Mouse (Mus musculus): Measurements from ENCODE around the gene Sfxn2.

Gene Sfxn2

GRCm38 (mm10) chr19:46599375-46600256 is 26.5 kb downstream of the Sfxn2 start:
- H3K27me3 ChIP-seq (ENCODE audit: control insufficient read depth, insufficient read depth, low read length, poor library complexity, severe bottlenecking): no peaks in the 10 kb centered on the region
- H3K36me3 ChIP-seq (ENCODE audit: control insufficient read depth, insufficient read depth, low read length, poor library complexity, severe bottlenecking): no peaks in the 10 kb centered on the region
- no peak for DNase-seq (ENCODE audit: low read depth, low spot score)

- H3K27me3 ChIP-seq (ENCODE audit: control insufficient read depth, insufficient read depth, low read length, poor library complexity, severe bottlenecking): no peaks in the 10 kb centered on the region
- no peak for DNase-seq (ENCODE audit: low read depth, low spot score)
- no peaks in the 10 kb centered on the region for H3K36me3 ChIP-seq (ENCODE audit: control insufficient read depth, insufficient read depth, low read length, poor library complexity, severe bottlenecking)
These were observed 27.2 kb downstream of the Sfxn2 start for GRCm38 (mm10) chr19:46600371-46600770.

- H3K36me3 ChIP-seq (ENCODE audit: control insufficient read depth, insufficient read depth, low read length, poor library complexity, severe bottlenecking): no peaks in the 10 kb centered on the region
- no peak for DNase-seq (ENCODE audit: low read depth, low spot score)
These were observed 28.3 kb downstream of the Sfxn2 start for GRCm38 (mm10) chr19:46601491-46601890.

GRCm38 (mm10) chr19:46602406-46602805 is 29.2 kb downstream of the Sfxn2 start:
- H3K36me3 ChIP-seq (ENCODE audit: control insufficient read depth, insufficient read depth, low read length, poor library complexity, severe bottlenecking): 0 out of 2 replicates have a peak, but pooled peaks cover 3% of the 10 kb centered on the region
- no peak for DNase-seq (ENCODE audit: low read depth, low spot score)
- no peaks in the 10 kb centered on the region for H3K27me3 ChIP-seq (ENCODE audit: control insufficient read depth, insufficient read depth, low read length, poor library complexity, severe bottlenecking)

More at GRCm38 (mm10) chr19:46601491-46601890, 28.3 kb downstream of the Sfxn2 start:
- H3K27me3 ChIP-seq (ENCODE audit: control insufficient read depth, insufficient read depth, low read length, poor library complexity, severe bottlenecking): no peaks in the 10 kb centered on the region

GRCm38 (mm10) chr19:46606718-46607117 is 33.6 kb downstream of the Sfxn2 start:
- Histone ChIP-seq H3K27me3 (ENCODE audit: control insufficient read depth, insufficient read depth, low read length, poor library complexity, severe bottlenecking) (no peaks in the 10 kb centered on the region), H3K36me3 (ENCODE audit: control insufficient read depth, insufficient read depth, low read length, poor library complexity, severe bottlenecking) (0 out of 2 replicates have a peak, but pooled peaks cover 3% of the 10 kb centered on the region)
- DNase-seq (ENCODE audit: low read depth, low spot score): peak; percentile 26

- DNase-seq (ENCODE audit: low read depth, low spot score): peak; percentile 32
- Histone ChIP-seq H3K36me3 (ENCODE audit: control insufficient read depth, insufficient read depth, low read length, poor library complexity, severe bottlenecking) (0 out of 2 replicates have a peak, but pooled peaks cover 3% of the 10 kb centered on the region), H3K27me3 (ENCODE audit: control insufficient read depth, insufficient read depth, low read length, poor library complexity, severe bottlenecking) (no peaks in the 10 kb centered on the region)
These were observed 34.3 kb downstream of the Sfxn2 start for GRCm38 (mm10) chr19:46607424-46607823.

GRCm38 (mm10) chr19:46608158-46608557 is 35.0 kb downstream of the Sfxn2 start:
- Histone ChIP-seq H3K27me3 (ENCODE audit: control insufficient read depth, insufficient read depth, low read length, poor library complexity, severe bottlenecking) (no peaks in the 10 kb centered on the region), H3K36me3 (ENCODE audit: control insufficient read depth, insufficient read depth, low read length, poor library complexity, severe bottlenecking) (peaks cover 5% of the 10 kb centered on the region; the same call in 1 of the 2 replicates)
- no peak for DNase-seq (ENCODE audit: low read depth, low spot score)

- Histone ChIP-seq H3K27me3 (ENCODE audit: control insufficient read depth, insufficient read depth, low read length, poor library complexity, severe bottlenecking) (no peaks in the 10 kb centered on the region), H3K36me3 (ENCODE audit: control insufficient read depth, insufficient read depth, low read length, poor library complexity, severe bottlenecking) (peaks cover 4% of the 10 kb centered on the region)
- no peak for DNase-seq (ENCODE audit: low read depth, low spot score)
These were observed 43.2 kb downstream of the Sfxn2 start for GRCm38 (mm10) chr19:46616378-46616777.

GRCm38 (mm10) chr19:46617361-46617760 is 44.2 kb downstream of the Sfxn2 start:
- H3K36me3 ChIP-seq (ENCODE audit: control insufficient read depth, insufficient read depth, low read length, poor library complexity, severe bottlenecking): peaks cover 4% of the 10 kb centered on the region
- H3K27me3 ChIP-seq (ENCODE audit: control insufficient read depth, insufficient read depth, low read length, poor library complexity, severe bottlenecking): no peaks in the 10 kb centered on the region
- DNase-seq (ENCODE audit: low read depth, low spot score): no peak

- no peak for DNase-seq (ENCODE audit: low read depth, low spot score)
- no peaks in the 10 kb centered on the region for H3K27me3 ChIP-seq (ENCODE audit: control insufficient read depth, insufficient read depth, low read length, poor library complexity, severe bottlenecking)
These were observed 45.2 kb downstream of the Sfxn2 start for GRCm38 (mm10) chr19:46618322-46618721.

GRCm38 (mm10) chr19:46619001-46619400 is 45.8 kb downstream of the Sfxn2 start:
- no peak for DNase-seq (ENCODE audit: low read depth, low spot score)
- Histone ChIP-seq H3K36me3 (ENCODE audit: control insufficient read depth, insufficient read depth, low read length, poor library complexity, severe bottlenecking) (peaks cover 2% of the 10 kb centered on the region; the same call in 1 of the 2 replicates), H3K27me3 (ENCODE audit: control insufficient read depth, insufficient read depth, low read length, poor library complexity, severe bottlenecking) (no peaks in the 10 kb centered on the region)

More at GRCm38 (mm10) chr19:46618322-46618721, 45.2 kb downstream of the Sfxn2 start:
- peaks cover 2% of the 10 kb centered on the region; the same call in 1 of the 2 replicates for H3K36me3 ChIP-seq (ENCODE audit: control insufficient read depth, insufficient read depth, low read length, poor library complexity, severe bottlenecking)

GRCm38 (mm10) chr19:46619518-46619917 is 46.4 kb downstream of the Sfxn2 start:
- Histone ChIP-seq H3K27me3 (ENCODE audit: control insufficient read depth, insufficient read depth, low read length, poor library complexity, severe bottlenecking) (no peaks in the 10 kb centered on the region), H3K36me3 (ENCODE audit: control insufficient read depth, insufficient read depth, low read length, poor library complexity, severe bottlenecking) (peaks cover under 1% of the 10 kb centered on the region; the same call in 1 of the 2 replicates)
- no peak for DNase-seq (ENCODE audit: low read depth, low spot score)

GRCm38 (mm10) chr19:46620016-46620808 is 47.0 kb downstream of the Sfxn2 start:
- Histone ChIP-seq H3K27me3 (ENCODE audit: control insufficient read depth, insufficient read depth, low read length, poor library complexity, severe bottlenecking) (no peaks in the 10 kb centered on the region), H3K36me3 (ENCODE audit: control insufficient read depth, insufficient read depth, low read length, poor library complexity, severe bottlenecking) (no peaks in the 10 kb centered on the region; the same call in 1 of the 2 replicates)
- no peak for DNase-seq (ENCODE audit: low read depth, low spot score)

- no peak for DNase-seq (ENCODE audit: low read depth, low spot score)
- Histone ChIP-seq H3K36me3 (ENCODE audit: control insufficient read depth, insufficient read depth, low read length, poor library complexity, severe bottlenecking) (no peaks in the 10 kb centered on the region; the same call in 1 of the 2 replicates), H3K27me3 (ENCODE audit: control insufficient read depth, insufficient read depth, low read length, poor library complexity, severe bottlenecking) (no peaks in the 10 kb centered on the region)
These were observed 48.3 kb downstream of the Sfxn2 start for GRCm38 (mm10) chr19:46621236-46622183.
